Mouse (Mus musculus): ENCODE results near the gene St8sia4.
"Not testable (repeated sequence)": the region's sequence is repeated elsewhere in the genome, so short reads cannot be mapped to it uniquely, and the experiment has no call there.

Gene St8sia4

DNA sequence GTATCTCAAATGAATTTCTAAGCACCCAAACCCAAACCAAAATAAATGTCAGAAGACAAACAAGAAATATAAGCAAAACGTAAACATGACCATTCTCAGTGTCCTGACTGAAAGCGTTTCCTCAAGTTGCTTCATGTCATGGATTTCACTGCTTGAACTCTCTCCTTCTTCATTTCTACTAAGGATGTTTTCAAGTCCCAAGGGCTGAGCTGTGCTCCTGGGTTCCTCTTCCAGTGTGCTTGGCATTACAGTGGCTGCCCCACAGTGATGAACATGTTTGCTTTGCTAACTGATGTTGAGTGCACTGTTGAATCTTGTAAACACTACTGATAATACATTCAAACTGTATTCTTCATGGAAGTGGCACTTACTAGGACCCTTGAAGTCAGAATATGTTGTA lies 76.3 kb downstream of the St8sia4 start:
- DNase-seq: no peak

DNA sequence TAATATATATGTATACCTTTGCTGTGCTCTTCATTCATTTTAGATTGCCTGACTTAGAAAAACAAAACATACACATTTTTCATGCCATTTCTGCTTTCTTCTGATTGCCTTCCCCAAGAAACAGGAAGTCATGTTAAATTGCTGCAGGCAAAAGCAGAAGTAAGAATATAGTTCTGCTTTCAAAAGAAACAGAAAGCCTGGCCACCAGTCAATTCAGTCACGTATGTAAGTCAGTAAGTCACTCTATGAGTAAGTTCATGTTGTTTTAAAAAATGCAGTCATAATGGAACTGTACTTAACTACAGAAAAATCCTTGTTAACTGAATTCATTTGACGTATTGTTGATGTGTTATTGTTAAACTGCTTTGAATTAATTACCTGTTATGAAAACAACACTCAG lies 77.3 kb downstream of the St8sia4 start:
- no peak for DNase-seq

DNA sequence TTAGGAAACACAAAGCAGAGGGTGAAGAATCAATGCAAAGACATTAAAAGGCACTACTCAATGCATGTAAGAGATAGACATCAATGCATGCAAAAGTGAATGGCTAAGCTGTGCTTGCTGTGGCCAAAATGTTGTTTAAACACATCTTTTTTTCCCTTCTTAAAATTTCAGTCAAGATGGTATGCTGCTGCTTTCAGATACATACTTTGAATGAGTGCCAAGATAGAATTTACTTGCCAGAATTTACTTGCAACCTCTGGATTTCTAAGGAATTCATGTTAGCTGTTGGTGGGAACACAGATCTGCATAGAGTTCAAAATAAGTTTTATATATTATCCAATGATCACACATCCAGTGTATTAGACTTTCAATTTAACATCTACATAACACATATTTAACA lies 77.9 kb downstream of the St8sia4 start:
- DNase-seq: no peak

GRCm38 (mm10) chr1:95583310-95583709 lies 84.1 kb downstream of the St8sia4 start:
- DNase-seq: no peak

DNA sequence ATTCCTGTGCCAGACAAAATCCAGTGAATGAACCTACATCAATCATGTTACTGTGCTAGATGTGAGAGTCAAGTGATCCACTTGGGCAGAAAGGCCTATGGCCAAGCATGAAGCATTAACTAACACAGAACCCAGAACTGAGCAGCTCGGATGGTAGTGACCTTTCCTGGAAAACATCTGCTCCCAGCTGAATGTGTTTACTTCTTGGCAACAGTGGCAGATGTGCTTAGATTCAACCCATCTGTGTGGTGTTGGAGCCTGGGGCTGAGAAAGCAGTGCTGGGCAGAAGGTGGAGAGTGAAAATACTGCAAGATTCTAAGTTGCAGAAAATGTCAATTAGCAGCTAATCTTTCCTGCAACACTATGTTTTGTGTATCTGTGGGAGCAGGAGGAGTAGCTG lies 85.1 kb downstream of the St8sia4 start:
- DNase-seq: no peak

DNA sequence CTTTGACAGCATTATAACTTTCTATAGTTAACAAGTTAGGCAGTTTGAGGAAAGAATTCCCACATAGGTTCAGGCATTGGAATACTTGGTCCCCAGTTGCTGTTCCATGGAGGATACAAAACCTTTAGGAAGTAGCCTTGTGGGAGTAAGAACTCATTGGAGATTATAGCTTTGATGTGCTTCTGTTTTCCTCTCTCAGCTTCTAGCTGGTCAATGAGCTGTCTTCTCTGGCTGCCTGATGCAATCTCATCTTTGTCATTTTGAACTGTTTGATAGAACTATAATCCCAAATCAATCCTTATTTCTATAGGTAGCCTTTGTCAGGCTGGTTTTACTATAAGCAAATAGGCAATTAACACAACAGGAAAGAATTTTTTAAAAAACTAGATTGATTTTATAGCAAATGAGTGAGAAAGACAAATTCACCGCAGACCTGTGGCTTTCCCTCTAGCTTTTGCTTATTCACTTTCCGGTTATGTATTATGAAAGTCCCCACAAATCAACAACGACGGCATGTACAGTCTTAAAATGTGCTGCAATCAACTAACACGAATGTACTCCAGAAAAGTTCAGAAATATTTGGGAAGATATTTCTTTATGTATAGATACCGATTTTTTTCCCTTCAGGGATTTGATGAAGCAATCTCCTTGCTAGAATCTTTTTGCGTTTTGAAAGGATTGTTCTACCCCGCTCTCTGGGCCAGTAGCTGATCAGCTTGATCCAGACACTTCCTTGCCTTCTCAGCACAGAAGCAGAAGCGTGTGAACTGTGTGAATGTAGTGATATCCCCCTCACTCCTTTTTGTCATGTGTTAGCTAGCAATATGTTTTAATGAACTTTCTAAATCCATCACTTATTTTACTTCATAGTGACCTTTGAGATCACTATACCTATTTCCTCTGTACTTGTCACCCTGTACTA lies 94.5 kb downstream of the St8sia4 start:
- DNase-seq: no peak

GRCm38 (mm10) chr1:95571106-95571505 lies 96.3 kb downstream of the St8sia4 start:
- no peak for DNase-seq

DNA sequence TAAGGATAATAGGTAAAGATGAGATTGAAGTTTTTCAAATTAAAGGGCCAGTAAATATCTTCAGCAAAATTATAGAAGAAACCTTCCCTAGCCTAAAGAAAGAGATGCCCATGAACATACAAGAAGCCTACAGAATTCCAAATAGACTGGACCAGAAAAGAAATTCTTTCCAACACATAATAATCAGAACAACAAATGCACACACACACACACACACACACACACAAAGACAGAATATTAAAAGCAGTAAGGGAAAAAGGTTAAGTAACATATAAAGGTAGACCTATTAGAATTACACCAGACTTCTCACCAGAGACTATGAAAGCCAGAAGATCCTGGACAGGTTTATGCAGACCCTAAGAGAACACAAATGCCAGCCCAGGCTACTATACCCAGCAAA lies 112.8 kb downstream of the St8sia4 start:
- DNase-seq: not testable (repeated sequence)

GRCm38 (mm10) chr1:95541460-95541859 lies 125.9 kb downstream of the St8sia4 start:
- DNase-seq: no peak

Measured in cerebellum, adult 11-12 months (tissue).